Mouse (Mus musculus): ENCODE measurements around the gene Gm12845. TPM values are rescaled to one million over a fixed set of nuclear protein-coding genes. Genes with fewer than 3 reads are reported as not detected.

Gene Gm12845
- polyA plus RNA-seq (2017; shearing (Covaris generic)), result not detected

DNA sequence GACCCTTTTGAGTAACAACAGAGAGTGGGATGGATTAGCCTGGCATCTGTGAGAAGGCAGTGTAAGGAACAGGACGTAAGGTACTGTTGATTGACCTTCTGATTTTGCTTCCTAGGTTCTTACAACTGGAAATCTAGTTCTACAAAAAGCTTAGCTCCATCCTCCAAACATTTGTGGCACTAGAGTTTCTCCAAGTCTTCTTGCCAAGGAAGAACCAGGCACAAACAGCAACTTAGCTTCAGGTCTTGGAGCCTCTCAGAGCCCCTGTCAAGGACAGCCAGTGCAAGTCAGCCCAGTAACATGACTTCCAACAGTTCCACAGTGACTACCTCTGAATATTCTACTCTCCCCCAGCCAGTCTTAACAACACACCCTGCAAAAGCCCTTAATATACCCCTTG lies at the start of gene Gm12845:
Gene Gm12845, plus strand, starts transcription at position 301 of the 400 bp plus-strand sequence.

DNA sequence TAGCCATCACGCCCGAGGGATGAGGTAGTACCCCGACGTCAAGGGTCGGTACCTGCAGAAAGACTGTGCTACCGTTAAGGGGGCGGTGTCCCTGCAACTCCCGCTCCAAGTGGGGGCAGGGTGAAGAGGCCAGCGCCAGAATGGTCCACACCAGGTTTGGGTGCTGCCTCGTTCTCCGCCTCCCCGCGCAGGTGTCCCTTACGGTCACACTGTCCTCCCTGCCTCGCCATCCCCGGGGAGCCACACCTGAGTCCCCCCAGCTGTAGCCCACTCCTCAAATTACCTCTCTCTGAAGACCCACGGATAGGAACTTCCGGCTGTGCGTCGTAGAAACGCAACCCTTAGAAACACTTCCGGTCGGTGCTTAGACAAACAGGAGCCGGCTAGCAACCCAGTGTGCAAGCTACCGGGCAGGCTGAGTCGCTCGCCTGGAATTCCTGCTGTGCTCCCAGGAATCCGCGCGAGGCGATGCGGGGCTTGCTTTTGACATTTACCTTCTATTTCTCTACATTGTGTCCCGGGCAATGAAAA lies 42.2 kb upstream of the Gm12845 start, which contains the start of gene Dmap1:
Gene Dmap1, minus strand, starts transcription at position 343 of the 531 bp plus-strand sequence.

GRCm38 (mm10) chr4:117765416-117765815 lies 41.2 kb downstream of the Gm12845 start, which contains the start of gene Klf17:
TSS of gene Klf17 (minus strand) at chr4:117765648.

Other genes with a start within 250 kb of the Gm12845 start
- 127 TPM for gene Rnf220, start 227.4 kb upstream of the Gm12845 start, polyA plus RNA-seq (2017; shearing (Covaris generic))
- gene Eri3, start 174.0 kb upstream of the Gm12845 start, polyA plus RNA-seq (2017; shearing (Covaris generic)), result 35.6 TPM
- gene Dmap1, start 42.1 kb upstream of the Gm12845 start, polyA plus RNA-seq (2017; shearing (Covaris generic)), result 32.2 TPM
- not detected for gene Klf17, start 41.2 kb downstream of the Gm12845 start, polyA plus RNA-seq (2017; shearing (Covaris generic))
- 0.31 TPM for gene Slc6a9, start 110.1 kb downstream of the Gm12845 start, polyA plus RNA-seq (2017; shearing (Covaris generic))
- gene Ccdc24, start 148.1 kb downstream of the Gm12845 start, polyA plus RNA-seq (2017; shearing (Covaris generic)), result not detected
- gene B4galt2, start 159.1 kb downstream of the Gm12845 start, polyA plus RNA-seq (2017; shearing (Covaris generic)), result not detected
- gene Atp6v0b, start 162.9 kb downstream of the Gm12845 start, polyA plus RNA-seq (2017; shearing (Covaris generic)), result 200 TPM
- 23.5 TPM for gene Dph2, start 167.6 kb downstream of the Gm12845 start, polyA plus RNA-seq (2017; shearing (Covaris generic))
- 34.7 TPM for gene Ipo13, start 190.6 kb downstream of the Gm12845 start, polyA plus RNA-seq (2017; shearing (Covaris generic))
- gene Artn, start 205.4 kb downstream of the Gm12845 start, polyA plus RNA-seq (2017; shearing (Covaris generic)), result not detected